Mouse (Mus musculus) hindbrain, embryonic 12.5 days (tissue): ENCODE data around the gene Rasl10a. TPM values are rescaled to one million over a fixed set of nuclear protein-coding genes. Genes with fewer than 3 reads are reported as not detected.
A peak's percentile ranks its signal among the peaks of the same experiment; 100 is the strongest.

ENCODE experiments used
- ATAC-seq: fragments of 200-750 bp; cut with Nextera tagmentation; 2 replicates; pipeline ENCODE4 v1.8.0; 2017; ENCODE audit warnings: moderate TSS enrichment; ENCODE audit not compliant: low FRiP score
- H3K27ac ChIP-seq: fragments of 300-500 bp; sonication (generic); 2 replicates; pipeline ENCODE4 v1.5.1; 2016; ENCODE audit warnings: mild to moderate bottlenecking
- H3K27me3 ChIP-seq: fragments of 300-500 bp; sonication (generic); 2 replicates; pipeline ENCODE4 v1.6.1; 2016; ENCODE audit warnings: mild to moderate bottlenecking
- H3K36me3 ChIP-seq: fragments of 300-500 bp; sonication (generic); 2 replicates; pipeline ENCODE4 v1.6.1; 2016; ENCODE audit warnings: mild to moderate bottlenecking
- H3K4me1 ChIP-seq: fragments of 300-500 bp; sonication (generic); 2 replicates; pipeline ENCODE4 v1.6.1; 2016
- H3K4me2 ChIP-seq: fragments of 300-500 bp; sonication (generic); replicated peaks from 2 replicates; pipeline ENCODE4 v1.6.1; 2016; ENCODE audit warnings: mild to moderate bottlenecking
- H3K4me3 ChIP-seq: fragments of 300-500 bp; sonication (generic); 2 replicates; pipeline ENCODE4 v1.5.1; 2016; ENCODE audit warnings: mild to moderate bottlenecking
- H3K9ac ChIP-seq: fragments of 300-500 bp; sonication (generic); 2 replicates; pipeline ENCODE4 v1.6.1; 2016; ENCODE audit warnings: mild to moderate bottlenecking, moderate library complexity
- H3K9me3 ChIP-seq: fragments of 300-500 bp; sonication (generic); replicated peaks from 2 replicates; pipeline ENCODE4 v1.6.1; 2016; ENCODE audit warnings: mild to moderate bottlenecking
- WGBS: fragments of 180-500 bp; shearing (Covaris S2); methylation state at CpG from one replicate; pipeline ENCODE4 v1.1.7; 2016; 5-methylcytosine and 5-hydroxymethylcytosine counted together
- polyA plus RNA-seq: library from polyadenylated mRNA; unstranded; fragments of >200 nt; fragmentation: Nextera tagmentation; extraction: Ambion mirVana; gene quantifications from 2 replicates; pipeline ENCODE4 v1.2.1, GENCODE M21; 2016

The Rasl10a gene
- polyA plus RNA-seq: 0.96 and 1.6 TPM in 2 replicates

GRCm38 (mm10) chr11:5057856-5058641 lies at the start of gene Rasl10a:
TSS of gene Rasl10a (plus strand) at chr11:5058128.
- 0 out of 2 replicates have a peak, but pooled peaks have one; percentile 1 for ATAC-seq
- H3K4me1 ChIP-seq: peaks cover 59% of the 10 kb centered on the region
- H3K4me3 ChIP-seq: peak within 1 kb of the TSS; percentile 43
- WGBS: 3% methylated on average over 70 of the region's 77 CpGs
- no peaks in the 10 kb centered on the region for H3K36me3 ChIP-seq
- peak within 1 kb of the TSS; percentile 59 for H3K9ac ChIP-seq
- no peaks in the 10 kb centered on the region for H3K9me3 ChIP-seq
- peaks cover 81% of the 10 kb centered on the region for H3K27me3 ChIP-seq
- peak within 1 kb of the TSS; percentile 88 for H3K4me2 ChIP-seq
- no peak within 1 kb of the TSS for H3K27ac ChIP-seq

- peaks cover 22% of the 10 kb centered on the region for H3K36me3 ChIP-seq
- H3K9me3 ChIP-seq: no peaks in the 10 kb centered on the region
- no peaks in the 10 kb centered on the region for H3K4me1 ChIP-seq
- no peak for ATAC-seq
- no peak overlapping the region for H3K27ac ChIP-seq
- H3K27me3 ChIP-seq: no peaks in the 10 kb centered on the region
- H3K4me2 ChIP-seq: no peak overlapping the region
- no peak overlapping the region for H3K4me3 ChIP-seq
- 93% methylated on average over 3 of the region's 3 CpGs for WGBS
- H3K9ac ChIP-seq: no peak overlapping the region
Measured at GRCm38 (mm10) chr11:5008867-5009266, 49.1 kb upstream of the Rasl10a start.

- Histone ChIP-seq H3K4me1 (no peaks in the 10 kb centered on the region), H3K9ac (no peak overlapping the region), H3K9me3 (no peaks in the 10 kb centered on the region), H3K36me3 (peaks cover 29% of the 10 kb centered on the region), H3K27me3 (no peaks in the 10 kb centered on the region), H3K27ac (no peak overlapping the region), H3K4me3 (no peak overlapping the region), H3K4me2 (no peak overlapping the region)
- ATAC-seq: no peak
- 82% methylated on average over 3 of the region's 3 CpGs for WGBS
Measured at GRCm38 (mm10) chr11:5009354-5010074, 48.4 kb upstream of the Rasl10a start.

- no peak for ATAC-seq
- no peak overlapping the region for H3K27ac ChIP-seq
- no peaks in the 10 kb centered on the region for H3K9me3 ChIP-seq
- H3K4me3 ChIP-seq: no peak overlapping the region
- no peaks in the 10 kb centered on the region for H3K4me1 ChIP-seq
- H3K9ac ChIP-seq: no peak overlapping the region
- H3K36me3 ChIP-seq: peaks cover 35% of the 10 kb centered on the region
- H3K4me2 ChIP-seq: no peak overlapping the region
- H3K27me3 ChIP-seq: no peaks in the 10 kb centered on the region
- 96% methylated on average over 1 of the region's 1 CpGs for WGBS
Measured at GRCm38 (mm10) chr11:5010205-5010604, 47.7 kb upstream of the Rasl10a start.

- ATAC-seq: no peak
- Histone ChIP-seq H3K27me3 (no peaks in the 10 kb centered on the region), H3K27ac (no peak overlapping the region), H3K4me1 (no peaks in the 10 kb centered on the region), H3K4me2 (no peak overlapping the region), H3K9me3 (no peaks in the 10 kb centered on the region), H3K36me3 (peaks cover 47% of the 10 kb centered on the region), H3K4me3 (no peak overlapping the region), H3K9ac (no peak overlapping the region)
- 70% methylated on average over 1 of the region's 1 CpGs for WGBS
Measured at GRCm38 (mm10) chr11:5011480-5011879, 46.4 kb upstream of the Rasl10a start.

- Histone ChIP-seq H3K4me3 (no peak overlapping the region), H3K27me3 (no peaks in the 10 kb centered on the region), H3K9me3 (no peaks in the 10 kb centered on the region), H3K36me3 (peaks cover 54% of the 10 kb centered on the region), H3K4me1 (no peaks in the 10 kb centered on the region), H3K9ac (no peak overlapping the region), H3K4me2 (no peak overlapping the region), H3K27ac (no peak overlapping the region)
- WGBS: 91% methylated on average over 5 of the region's 5 CpGs
- ATAC-seq: no peak
Measured at GRCm38 (mm10) chr11:5012213-5012715, 45.7 kb upstream of the Rasl10a start.

GRCm38 (mm10) chr11:5015720-5016119 lies 42.2 kb upstream of the Rasl10a start:
- Histone ChIP-seq H3K9ac (no peak overlapping the region), H3K9me3 (no peaks in the 10 kb centered on the region), H3K4me2 (no peak overlapping the region), H3K4me1 (no peaks in the 10 kb centered on the region), H3K27ac (no peak overlapping the region), H3K36me3 (peaks cover 83% of the 10 kb centered on the region), H3K27me3 (no peaks in the 10 kb centered on the region), H3K4me3 (no peak overlapping the region)
- ATAC-seq: no peak
- WGBS: 74% methylated on average over 2 of the region's 2 CpGs

GRCm38 (mm10) chr11:5016286-5016685 lies 41.6 kb upstream of the Rasl10a start:
- H3K27ac ChIP-seq: no peak overlapping the region
- WGBS: 93% methylated on average over 5 of the region's 5 CpGs
- no peak overlapping the region for H3K9ac ChIP-seq
- no peaks in the 10 kb centered on the region for H3K9me3 ChIP-seq
- H3K4me2 ChIP-seq: no peak overlapping the region
- peaks cover 84% of the 10 kb centered on the region for H3K36me3 ChIP-seq
- H3K4me1 ChIP-seq: no peaks in the 10 kb centered on the region
- ATAC-seq: no peak
- H3K27me3 ChIP-seq: no peaks in the 10 kb centered on the region
- no peak overlapping the region for H3K4me3 ChIP-seq

- peaks cover 82% of the 10 kb centered on the region for H3K36me3 ChIP-seq
- H3K27me3 ChIP-seq: no peaks in the 10 kb centered on the region
- no peaks in the 10 kb centered on the region for H3K4me1 ChIP-seq
- H3K4me3 ChIP-seq: no peak overlapping the region
- no peak overlapping the region for H3K4me2 ChIP-seq
- WGBS: 67% methylated on average over 6 of the region's 6 CpGs
- no peak overlapping the region for H3K9ac ChIP-seq
- no peak for ATAC-seq
- no peak overlapping the region for H3K27ac ChIP-seq
- H3K9me3 ChIP-seq: no peaks in the 10 kb centered on the region
Measured at GRCm38 (mm10) chr11:5017506-5017905, 40.4 kb upstream of the Rasl10a start.

- H3K4me2 ChIP-seq: no peak overlapping the region
- no peaks in the 10 kb centered on the region for H3K9me3 ChIP-seq
- 100% methylated on average over 1 of the region's 1 CpGs for WGBS
- no peaks in the 10 kb centered on the region for H3K27me3 ChIP-seq
- no peaks in the 10 kb centered on the region for H3K4me1 ChIP-seq
- no peak for ATAC-seq
- H3K36me3 ChIP-seq: peaks cover 82% of the 10 kb centered on the region
- H3K9ac ChIP-seq: no peak overlapping the region
- no peak overlapping the region for H3K27ac ChIP-seq
- H3K4me3 ChIP-seq: no peak overlapping the region
Measured at GRCm38 (mm10) chr11:5025108-5025507, 32.8 kb upstream of the Rasl10a start.

- 96% methylated on average over 7 of the region's 7 CpGs for WGBS
- no peaks in the 10 kb centered on the region for H3K27me3 ChIP-seq
- H3K4me2 ChIP-seq: no peak overlapping the region
- no peak overlapping the region for H3K9ac ChIP-seq
- ATAC-seq: no peak
- no peaks in the 10 kb centered on the region for H3K4me1 ChIP-seq
- peaks cover 95% of the 10 kb centered on the region for H3K36me3 ChIP-seq
- H3K4me3 ChIP-seq: no peak overlapping the region
- H3K9me3 ChIP-seq: no peaks in the 10 kb centered on the region
- H3K27ac ChIP-seq: no peak overlapping the region
Measured at GRCm38 (mm10) chr11:5028228-5028627, 29.7 kb upstream of the Rasl10a start.

- WGBS: 95% methylated on average over 10 of the region's 10 CpGs
- no peaks in the 10 kb centered on the region for H3K27me3 ChIP-seq
- no peak overlapping the region for H3K4me3 ChIP-seq
- H3K27ac ChIP-seq: no peak overlapping the region
- H3K4me2 ChIP-seq: no peak overlapping the region
- peaks cover 95% of the 10 kb centered on the region for H3K36me3 ChIP-seq
- no peak overlapping the region for H3K9ac ChIP-seq
- no peak for ATAC-seq
- no peaks in the 10 kb centered on the region for H3K9me3 ChIP-seq
- H3K4me1 ChIP-seq: no peaks in the 10 kb centered on the region
Measured at GRCm38 (mm10) chr11:5032706-5033105, 25.2 kb upstream of the Rasl10a start.
